Mouse (Mus musculus) kidney, postnatal 0 days (tissue): ENCODE results near the gene Arid1b. TPM values are rescaled to one million over a fixed set of nuclear protein-coding genes. Genes with fewer than 3 reads are reported as not detected.
A peak's percentile ranks its signal among the peaks of the same experiment; 100 is the strongest.

Source experiments
- ATAC-seq: fragments of 200-750 bp; cut with Nextera tagmentation; replicated peaks from 2 replicates; pipeline ENCODE4 v1.8.0; 2017; ENCODE audit warnings: low read depth, moderate number of reproducible peaks, moderate TSS enrichment, moderate library complexity; ENCODE audit not compliant: low FRiP score
- DNase-seq: peaks from one replicate; pipeline ENCODE4 v3.0.0-alpha.2; 2016; ENCODE audit warnings: low spot score
- H3K27ac ChIP-seq: fragments of 300-500 bp; sonication (generic); 2 replicates; pipeline ENCODE4 v1.5.1; 2014; ENCODE audit warnings: mild to moderate bottlenecking
- H3K27me3 ChIP-seq: fragments of 300-500 bp; sonication (generic); 2 replicates; pipeline ENCODE4 v1.6.1; 2014; ENCODE audit warnings: low read length, mixed read lengths; ENCODE audit not compliant: insufficient read depth
- H3K36me3 ChIP-seq: fragments of 300-500 bp; sonication (generic); 2 replicates; pipeline ENCODE4 v1.6.1; 2014; ENCODE audit warnings: low read length, mixed read lengths; ENCODE audit not compliant: insufficient read depth
- H3K4me1 ChIP-seq: fragments of 300-500 bp; sonication (generic); replicated peaks from 2 replicates; pipeline ENCODE4 v1.6.1; 2014; ENCODE audit warnings: antibody characterized with exemption, low read length, mixed read lengths; ENCODE audit not compliant: insufficient read depth
- H3K4me2 ChIP-seq: fragments of 300-500 bp; sonication (generic); 2 replicates; pipeline ENCODE4 v1.6.1; 2014; ENCODE audit warnings: mild to moderate bottlenecking, low read length, moderate library complexity, mixed read lengths
- H3K4me3 ChIP-seq: fragments of 300-500 bp; sonication (generic); replicated peaks from 2 replicates; pipeline ENCODE4 v1.5.1; 2014; ENCODE audit warnings: low read depth, low read length
- H3K9ac ChIP-seq: fragments of 300-500 bp; sonication (generic); 2 replicates; pipeline ENCODE4 v1.6.1; 2014; ENCODE audit warnings: low read depth, low read length
- H3K9me3 ChIP-seq: fragments of 300-500 bp; sonication (generic); replicated peaks from 2 replicates; pipeline ENCODE4 v1.6.1; 2016; ENCODE audit warnings: low read length, inconsistent platforms, mixed read lengths
- CTCF ChIP-seq: IDR thresholded peaks from 2 replicates; pipeline ENCODE4 v1.5.1; 2016; ENCODE audit warnings: antibody characterized with exemption, low read depth, mild to moderate bottlenecking, moderate library complexity
- WGBS: fragments of 180-500 bp; shearing (Covaris S2); extraction: QIAGEN DNeasy Blood & Tissue Kit; methylation state at CpG from one replicate; pipeline ENCODE4 v1.1.7; 2014; 5-methylcytosine and 5-hydroxymethylcytosine counted together
- polyA plus RNA-seq: library from polyadenylated mRNA; unstranded; fragments of >200 nt; fragmentation: Nextera tagmentation; extraction: Ambion mirVana; gene quantifications from 2 replicates; pipeline ENCODE4 v1.2.1, GENCODE M21; 2015

Arid1b gene
- polyA plus RNA-seq, 1 experiment from 2014 or later: 9.2 TPM

GRCm38 (mm10) chr17:5168640-5169039 is 174.5 kb downstream of the Arid1b start:
- no peak for DNase-seq
- H3K4me1 ChIP-seq: peaks cover 13% of the 10 kb centered on the region
- H3K27ac ChIP-seq: no peak overlapping the region
- TF ChIP-seq CTCF: no peak
- no peak overlapping the region for H3K4me2 ChIP-seq
- WGBS: 81% methylated on average over 7 of the region's 7 CpGs
- no peaks in the 10 kb centered on the region for H3K36me3 ChIP-seq
- no peak overlapping the region for H3K9ac ChIP-seq
- ATAC-seq: no peak
- H3K27me3 ChIP-seq: no peaks in the 10 kb centered on the region
- H3K4me3 ChIP-seq: no peak overlapping the region
- no peaks in the 10 kb centered on the region for H3K9me3 ChIP-seq

GRCm38 (mm10) chr17:5170321-5170720 is 176.2 kb downstream of the Arid1b start:
- peaks cover 13% of the 10 kb centered on the region; the same call in 1 of the 2 replicates for H3K4me1 ChIP-seq
- H3K4me2 ChIP-seq: no peak overlapping the region
- H3K9me3 ChIP-seq: no peaks in the 10 kb centered on the region
- WGBS: 89% methylated on average over 12 of the region's 12 CpGs
- H3K36me3 ChIP-seq: no peaks in the 10 kb centered on the region
- H3K9ac ChIP-seq: no peak overlapping the region
- ATAC-seq (no peak), DNase-seq (no peak)
- no peak for TF ChIP-seq CTCF
- no peak overlapping the region for H3K27ac ChIP-seq
- H3K27me3 ChIP-seq: no peaks in the 10 kb centered on the region
- H3K4me3 ChIP-seq: no peak overlapping the region

- Histone ChIP-seq H3K27ac (no peak overlapping the region), H3K4me1 (peaks cover 13% of the 10 kb centered on the region; the same call in 1 of the 2 replicates), H3K4me2 (no peak overlapping the region), H3K36me3 (no peaks in the 10 kb centered on the region), H3K9ac (no peak overlapping the region), H3K4me3 (no peak overlapping the region), H3K27me3 (no peaks in the 10 kb centered on the region), H3K9me3 (no peaks in the 10 kb centered on the region)
- ATAC-seq (no peak), DNase-seq (no peak)
- WGBS: 84% methylated on average over 5 of the region's 5 CpGs
- no peak for TF ChIP-seq CTCF
These were observed 177.3 kb downstream of the Arid1b start for GRCm38 (mm10) chr17:5171467-5171866.

DNA sequence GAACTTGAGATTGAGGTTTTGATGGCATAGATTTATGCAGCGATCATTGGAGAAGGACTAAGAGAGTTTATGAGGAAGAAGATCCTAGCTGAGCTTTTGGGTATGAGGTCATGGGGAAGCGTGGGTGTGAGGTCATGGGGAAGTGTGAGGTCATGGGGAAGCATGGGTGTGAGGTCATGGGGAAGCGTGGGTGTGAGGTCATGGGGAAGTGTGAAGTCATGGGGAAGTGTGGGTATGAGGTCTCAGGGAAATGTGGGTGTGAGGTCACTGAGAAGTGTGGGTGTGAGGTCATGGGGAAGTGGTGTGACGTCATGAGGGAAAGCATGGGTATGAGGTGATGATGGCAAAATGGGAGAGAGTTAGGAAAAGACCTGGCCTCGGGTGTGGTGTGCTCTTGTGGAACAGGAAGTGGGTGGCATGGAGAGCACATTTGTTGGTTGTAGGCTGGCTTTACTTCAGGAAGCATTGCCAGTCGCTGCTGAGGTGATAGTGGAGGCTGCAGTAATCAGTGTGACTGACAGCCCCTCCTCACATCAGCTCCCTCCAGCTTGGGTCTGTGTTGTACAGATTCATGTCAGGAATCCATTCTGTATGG is 180.4 kb downstream of the Arid1b start:
- no peak overlapping the region for H3K27ac ChIP-seq
- H3K4me1 ChIP-seq: peaks cover 14% of the 10 kb centered on the region; the same call in 1 of the 2 replicates
- ATAC-seq (no peak), DNase-seq (no peak)
- no peaks in the 10 kb centered on the region for H3K9me3 ChIP-seq
- no peak for TF ChIP-seq CTCF
- H3K4me3 ChIP-seq: no peak overlapping the region
- no peaks in the 10 kb centered on the region for H3K27me3 ChIP-seq
- H3K9ac ChIP-seq: no peak overlapping the region
- WGBS: 73% methylated on average over 6 of the region's 6 CpGs
- no peak overlapping the region for H3K4me2 ChIP-seq
- H3K36me3 ChIP-seq: no peaks in the 10 kb centered on the region

DNA sequence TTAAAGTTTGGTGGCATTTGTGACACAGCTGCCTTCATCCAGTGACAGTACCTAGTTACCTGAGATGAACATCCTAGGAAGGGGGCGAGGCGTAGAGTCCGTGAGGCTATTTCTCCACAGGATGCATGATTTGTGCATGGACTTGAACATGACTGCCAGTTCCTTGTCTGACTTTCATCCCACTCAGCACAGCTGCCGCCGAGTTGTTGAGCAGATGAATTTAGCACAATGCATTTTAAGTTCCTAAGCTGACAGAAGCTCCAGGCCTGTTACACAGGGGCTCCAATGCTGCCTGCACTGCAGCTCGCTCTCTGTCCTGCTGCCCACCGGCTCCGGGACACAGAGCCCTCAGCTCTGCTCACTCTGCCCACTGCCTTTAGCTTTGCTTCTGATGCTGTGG is 181.4 kb downstream of the Arid1b start:
- ATAC-seq (no peak), DNase-seq (no peak)
- H3K36me3 ChIP-seq: no peaks in the 10 kb centered on the region
- H3K4me1 ChIP-seq: peaks cover 10% of the 10 kb centered on the region; the same call in 1 of the 2 replicates
- no peak overlapping the region for H3K9ac ChIP-seq
- no peak overlapping the region for H3K4me2 ChIP-seq
- WGBS: 91% methylated on average over 8 of the region's 8 CpGs
- H3K9me3 ChIP-seq: no peaks in the 10 kb centered on the region
- no peak for TF ChIP-seq CTCF
- H3K27ac ChIP-seq: no peak overlapping the region
- H3K27me3 ChIP-seq: no peaks in the 10 kb centered on the region
- no peak overlapping the region for H3K4me3 ChIP-seq

DNA sequence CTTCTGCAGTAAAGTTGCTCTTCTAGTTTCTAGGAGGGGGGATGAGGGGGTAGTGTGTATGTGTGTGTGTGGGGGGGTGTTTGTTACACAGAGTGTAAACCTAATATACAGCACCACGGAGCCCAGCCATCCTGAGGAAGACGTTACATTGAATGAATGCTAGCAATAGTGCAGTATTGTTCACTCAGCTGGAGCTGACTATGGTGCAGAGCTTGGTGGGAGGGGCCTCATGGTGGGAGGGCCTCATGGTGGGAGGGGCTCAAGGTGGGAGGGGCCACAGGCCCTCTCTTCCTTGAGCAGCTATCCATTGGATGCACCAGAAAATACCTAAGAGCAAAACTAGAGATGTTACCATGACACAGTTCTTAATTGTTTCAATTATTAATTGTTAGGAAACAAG is 182.2 kb downstream of the Arid1b start:
- Histone ChIP-seq H3K4me1 (peaks cover 11% of the 10 kb centered on the region), H3K27ac (no peak overlapping the region), H3K9ac (no peak overlapping the region), H3K4me2 (no peak overlapping the region), H3K9me3 (no peaks in the 10 kb centered on the region), H3K36me3 (no peaks in the 10 kb centered on the region), H3K27me3 (no peaks in the 10 kb centered on the region), H3K4me3 (no peak overlapping the region)
- 64% methylated on average over 2 of the region's 2 CpGs for WGBS
- DNase-seq (no peak), ATAC-seq (peak; percentile 76; the same call in 1 of the 2 replicates)
- no peak for TF ChIP-seq CTCF

GRCm38 (mm10) chr17:5178534-5178933 is 184.4 kb downstream of the Arid1b start:
- H3K27me3 ChIP-seq: no peaks in the 10 kb centered on the region
- TF ChIP-seq CTCF: no peak
- DNase-seq (no peak), ATAC-seq (peak; percentile 58; the same call in 1 of the 2 replicates)
- WGBS: 46% methylated on average over 10 of the region's 10 CpGs
- H3K4me3 ChIP-seq: no peak overlapping the region
- H3K4me2 ChIP-seq: no peak overlapping the region
- no peaks in the 10 kb centered on the region for H3K36me3 ChIP-seq
- H3K9me3 ChIP-seq: no peaks in the 10 kb centered on the region
- peaks cover 11% of the 10 kb centered on the region for H3K4me1 ChIP-seq
- H3K9ac ChIP-seq: no peak overlapping the region
- peak overlapping the region; percentile 38; the same call in 1 of the 2 replicates for H3K27ac ChIP-seq
